Mouse (Mus musculus) embryonic facial prominence, embryonic 14.5 days (tissue): ENCODE measurements around the gene Fam207a. TPM values are rescaled to one million over a fixed set of nuclear protein-coding genes. Genes with fewer than 3 reads are reported as not detected.

Source experiments
- ATAC-seq: fragments of 200-750 bp; cut with Nextera tagmentation; 2 replicates; pipeline ENCODE4 v1.8.0; 2017; ENCODE audit warnings: low read depth, moderate number of reproducible peaks, moderate TSS enrichment
- DNase-seq: peaks from one replicate; pipeline ENCODE4 v3.0.0-alpha.2; 2015; ENCODE audit warnings: low spot score
- H3K27ac ChIP-seq: fragments of 300-500 bp; sonication (generic); replicated peaks from 2 replicates; pipeline ENCODE4 v1.5.1; 2014; ENCODE audit warnings: low read depth, mild to moderate bottlenecking, low read length, moderate library complexity
- H3K27me3 ChIP-seq: fragments of 300-500 bp; sonication (generic); replicated peaks from 2 replicates; pipeline ENCODE4 v1.6.1; 2014; ENCODE audit warnings: low read length; ENCODE audit not compliant: control insufficient read depth, insufficient read depth
- H3K36me3 ChIP-seq: fragments of 300-500 bp; sonication (generic); 2 replicates; pipeline ENCODE4 v1.6.1; 2014; ENCODE audit warnings: low read length, mixed read lengths; ENCODE audit not compliant: control insufficient read depth, insufficient read depth
- H3K4me1 ChIP-seq: fragments of 300-500 bp; sonication (generic); 2 replicates; pipeline ENCODE4 v1.6.1; 2014; ENCODE audit warnings: antibody characterized with exemption, low read length; ENCODE audit not compliant: control insufficient read depth, insufficient read depth
- H3K4me2 ChIP-seq: fragments of 300-500 bp; sonication (generic); 2 replicates; pipeline ENCODE4 v1.6.1; 2014; ENCODE audit warnings: low read depth, mild to moderate bottlenecking, low read length, moderate library complexity, mixed read lengths
- H3K4me3 ChIP-seq: fragments of 300-500 bp; sonication (generic); 2 replicates; pipeline ENCODE4 v1.5.1; 2014; ENCODE audit warnings: low read depth, mild to moderate bottlenecking, low read length
- H3K9ac ChIP-seq: fragments of 300-500 bp; sonication (generic); 2 replicates; pipeline ENCODE4 v1.6.1; 2014; ENCODE audit warnings: low read depth, mild to moderate bottlenecking, low read length, moderate library complexity, mixed read lengths
- H3K9me3 ChIP-seq: fragments of 300-500 bp; sonication (generic); 2 replicates; pipeline ENCODE4 v1.6.1; 2016; ENCODE audit warnings: low read length; ENCODE audit not compliant: control insufficient read depth
- WGBS: fragments of 180-500 bp; shearing (Covaris S2); extraction: QIAGEN DNeasy Blood & Tissue Kit; methylation state at CpG from one replicate; pipeline ENCODE4 v1.1.7; 2014; 5-methylcytosine and 5-hydroxymethylcytosine counted together
- polyA plus RNA-seq: library from polyadenylated mRNA; unstranded; fragments of >200 nt; fragmentation: Nextera tagmentation; extraction: Ambion mirVana; gene quantifications from 2 replicates; pipeline ENCODE4 v1.2.1, GENCODE M21; 2014

Gene Fam207a
- polyA plus RNA-seq, 1 experiment from 2014 or later: 34.2 TPM

DNA sequence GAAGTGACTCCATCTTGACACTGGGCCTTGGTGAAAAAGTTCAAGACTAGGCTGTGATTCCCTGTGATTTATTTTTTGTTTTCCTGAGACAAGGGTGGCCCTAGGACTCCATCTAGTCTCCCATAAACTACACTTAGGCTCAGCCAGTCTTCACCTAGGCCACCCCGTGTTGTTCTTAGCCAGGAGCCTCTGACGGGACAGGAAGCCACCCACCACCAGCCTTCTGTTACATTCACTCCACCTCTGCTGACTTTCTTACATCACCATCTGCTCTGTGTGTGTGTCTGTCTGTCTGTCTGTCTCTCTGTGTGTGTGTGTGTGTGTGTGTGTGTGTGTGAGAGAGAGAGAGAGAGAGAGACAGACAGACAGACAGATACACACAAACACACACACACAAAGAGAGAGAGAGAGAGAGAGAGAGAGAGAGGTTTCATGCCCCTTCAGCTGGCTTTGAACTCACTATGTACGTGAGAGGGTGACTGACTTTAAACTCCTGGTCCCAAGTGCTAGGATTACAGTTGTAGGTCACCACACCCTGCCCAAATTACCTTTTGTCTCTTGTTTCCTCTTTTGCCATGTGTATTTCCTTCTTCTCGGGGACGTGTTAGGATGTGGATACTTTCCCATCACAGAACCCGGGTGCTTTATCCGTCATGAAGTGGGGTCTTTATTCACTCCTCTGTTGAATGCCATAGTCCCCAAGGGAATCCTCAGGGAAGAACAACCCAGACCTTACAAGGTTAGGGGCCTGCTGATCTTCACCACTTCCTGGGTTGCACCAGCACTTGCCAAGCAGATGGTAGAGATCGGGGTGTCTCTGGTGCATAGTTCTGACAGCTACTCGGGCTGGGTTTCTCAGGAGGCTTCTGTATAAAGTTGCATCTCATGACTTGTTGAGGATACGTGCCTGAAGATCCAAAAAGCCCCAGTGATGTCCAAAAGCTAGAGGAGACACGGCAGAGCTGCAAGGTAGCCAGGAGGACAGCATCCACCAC lies 21.9 kb upstream of the Fam207a start:
- ATAC-seq: no peak
- H3K27ac ChIP-seq: no peak overlapping the region
- no peak overlapping the region for H3K4me3 ChIP-seq
- H3K36me3 ChIP-seq: no peaks in the 10 kb centered on the region
- H3K4me1 ChIP-seq: no peaks in the 10 kb centered on the region
- no peak for DNase-seq
- 82% methylated on average over 11 of the region's 11 CpGs for WGBS
- H3K9me3 ChIP-seq: no peaks in the 10 kb centered on the region
- H3K27me3 ChIP-seq: no peaks in the 10 kb centered on the region
- no peak overlapping the region for H3K9ac ChIP-seq
- H3K4me2 ChIP-seq: no peak overlapping the region

DNA sequence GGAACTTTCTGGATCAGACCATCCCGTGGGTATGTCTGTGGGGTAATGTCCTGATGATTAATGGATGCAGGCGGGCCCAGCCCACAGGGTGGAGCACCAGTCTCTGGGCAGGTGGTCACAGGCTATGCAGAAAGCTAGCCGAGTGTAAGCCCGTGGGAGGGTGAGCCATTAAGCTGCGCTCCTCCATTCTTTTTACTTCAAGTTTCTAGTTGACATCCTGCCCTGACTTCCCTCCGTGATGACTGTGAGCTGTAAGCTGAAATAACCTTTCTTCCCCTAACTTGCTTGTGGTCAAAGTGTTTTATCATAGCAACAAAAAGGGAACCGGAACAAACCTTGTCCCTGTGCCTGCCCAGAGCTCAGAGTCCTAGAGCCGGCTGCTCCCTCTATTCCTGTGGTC lies 21.1 kb upstream of the Fam207a start:
- H3K4me2 ChIP-seq: no peak overlapping the region
- no peak for ATAC-seq
- H3K4me3 ChIP-seq: no peak overlapping the region
- no peak overlapping the region for H3K27ac ChIP-seq
- no peak for DNase-seq
- H3K27me3 ChIP-seq: no peaks in the 10 kb centered on the region
- no peaks in the 10 kb centered on the region for H3K9me3 ChIP-seq
- H3K36me3 ChIP-seq: no peaks in the 10 kb centered on the region
- 69% methylated on average over 8 of the region's 8 CpGs for WGBS
- H3K4me1 ChIP-seq: no peaks in the 10 kb centered on the region
- no peak overlapping the region for H3K9ac ChIP-seq

DNA sequence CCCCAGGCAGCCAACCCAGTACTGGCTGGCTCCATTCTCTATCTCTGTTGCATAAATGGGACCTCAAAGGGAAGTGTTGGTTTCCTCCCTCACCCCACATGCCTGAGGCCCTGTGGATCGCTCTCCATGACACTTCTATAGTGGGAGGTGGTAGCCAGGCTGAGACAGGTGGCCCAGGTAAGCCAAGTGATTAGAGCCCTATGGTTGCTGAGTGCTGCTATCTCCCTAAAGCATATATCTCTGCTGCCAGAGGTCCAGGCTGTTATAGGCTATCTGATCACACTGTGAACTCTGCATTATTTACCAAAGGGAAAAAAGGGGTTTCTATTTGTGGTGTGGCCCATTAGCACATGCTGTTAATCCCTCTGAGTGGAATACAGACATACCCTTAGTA lies 16.4 kb upstream of the Fam207a start:
- no peaks in the 10 kb centered on the region for H3K4me1 ChIP-seq
- H3K9ac ChIP-seq: no peak overlapping the region
- ATAC-seq: no peak
- H3K27me3 ChIP-seq: no peaks in the 10 kb centered on the region
- H3K4me2 ChIP-seq: no peak overlapping the region
- no peak overlapping the region for H3K4me3 ChIP-seq
- no peak for DNase-seq
- H3K36me3 ChIP-seq: no peaks in the 10 kb centered on the region
- H3K27ac ChIP-seq: no peak overlapping the region
- WGBS: 76% methylated on average over 1 of the region's 1 CpGs
- no peaks in the 10 kb centered on the region for H3K9me3 ChIP-seq

DNA sequence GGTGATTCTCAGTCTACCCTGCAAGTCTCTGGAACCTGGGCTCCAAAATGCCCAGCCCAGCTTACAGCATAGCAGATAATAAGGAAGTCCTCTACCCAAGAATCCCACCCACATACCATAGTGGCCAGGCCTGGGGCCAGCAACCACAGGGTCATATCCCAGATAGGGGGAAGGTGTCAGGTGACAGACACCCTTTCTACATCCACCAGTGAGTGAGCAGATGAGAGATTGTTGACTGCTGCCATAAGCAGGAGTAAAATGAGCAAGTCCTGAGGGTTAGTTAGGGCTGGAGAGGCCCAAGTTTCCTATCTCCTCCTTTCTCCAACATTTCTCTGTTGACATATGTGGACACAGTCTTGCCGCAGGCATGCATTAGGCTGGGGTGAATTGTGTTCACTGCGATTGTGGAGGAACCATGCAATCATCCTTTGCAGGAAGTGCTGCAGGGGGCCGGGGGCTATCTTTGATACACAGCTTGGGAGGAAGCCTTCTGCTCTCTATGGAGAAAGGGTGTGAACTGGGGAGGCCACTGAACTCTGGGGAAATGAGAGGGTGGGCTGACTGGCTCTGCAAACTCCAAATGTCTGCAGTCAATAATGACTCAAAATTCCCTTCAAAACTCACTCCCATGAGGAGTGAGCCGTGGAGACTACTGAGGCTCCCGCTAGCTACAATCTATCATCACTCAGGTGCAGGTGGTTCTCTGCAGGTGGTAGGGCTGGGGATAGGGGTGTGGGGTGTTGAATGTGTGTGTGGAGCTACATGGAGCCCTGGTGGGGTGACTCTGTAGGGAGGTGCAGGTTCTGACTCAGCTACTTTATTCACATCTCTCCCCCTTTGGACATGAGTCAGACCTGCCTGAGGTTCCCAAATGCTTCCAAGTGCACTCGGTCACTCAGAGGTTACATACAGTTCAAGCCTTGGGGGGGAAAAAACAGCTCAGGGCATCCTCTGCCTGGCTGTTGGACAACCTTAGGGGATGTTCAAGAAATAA lies 15.7 kb upstream of the Fam207a start:
- Histone ChIP-seq H3K4me3 (no peak overlapping the region), H3K9me3 (no peaks in the 10 kb centered on the region), H3K4me1 (no peaks in the 10 kb centered on the region), H3K36me3 (no peaks in the 10 kb centered on the region), H3K9ac (no peak overlapping the region), H3K27ac (no peak overlapping the region), H3K4me2 (no peak overlapping the region), H3K27me3 (no peaks in the 10 kb centered on the region)
- no peak for ATAC-seq
- DNase-seq: no peak
- WGBS: 77% methylated on average over 6 of the region's 6 CpGs

DNA sequence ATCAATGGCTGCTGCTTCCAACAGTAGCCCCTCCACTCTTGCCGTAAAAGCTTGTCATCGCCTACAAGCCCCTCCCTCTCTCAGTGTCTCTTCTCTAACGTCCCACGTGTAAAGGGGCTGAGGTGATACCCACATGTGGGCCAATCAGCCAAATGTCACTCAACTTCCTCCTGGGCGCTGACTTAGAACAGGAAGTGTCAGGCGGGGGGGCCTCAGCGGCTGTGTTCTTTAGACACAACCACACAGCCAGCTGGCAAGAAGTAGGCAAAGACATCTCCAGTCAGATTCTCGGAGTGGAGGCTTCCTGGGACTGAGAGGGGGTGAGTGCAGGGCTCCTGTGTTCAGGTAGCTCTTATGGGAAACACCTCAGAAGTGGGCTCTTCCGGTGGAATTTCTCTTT lies 14.6 kb upstream of the Fam207a start, which contains the start of gene Itgb2:
Itgb2 (plus strand) TSS at position 113 of the 400 bp plus-strand sequence.
- H3K9ac ChIP-seq: no peak within 1 kb of the TSS
- DNase-seq: no peak
- WGBS: 63% methylated on average over 9 of the region's 9 CpGs

DNA sequence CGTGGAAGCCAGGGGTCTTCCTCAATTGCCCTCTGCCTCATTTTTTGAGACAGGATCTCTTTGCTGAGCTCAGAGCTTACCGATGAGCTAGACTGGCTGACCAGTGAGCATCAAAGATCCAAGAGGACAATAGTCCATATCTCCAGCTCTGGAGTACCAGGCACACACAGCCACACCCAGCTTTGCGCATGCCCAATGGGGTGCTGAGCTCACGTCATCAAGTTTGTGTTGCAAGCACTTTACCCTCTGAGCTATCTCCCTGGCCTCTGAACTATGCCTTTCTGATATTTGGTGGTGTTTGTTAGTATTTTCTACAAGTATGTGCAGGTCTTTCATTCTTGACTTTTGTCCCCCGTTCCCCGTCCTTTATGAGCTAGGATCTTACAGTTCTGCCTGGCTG lies 13.0 kb upstream of the Fam207a start:
- Histone ChIP-seq H3K36me3 (no peaks in the 10 kb centered on the region), H3K4me2 (no peak overlapping the region), H3K9ac (no peak overlapping the region), H3K4me3 (no peak overlapping the region), H3K27ac (no peak overlapping the region), H3K4me1 (no peaks in the 10 kb centered on the region), H3K9me3 (no peaks in the 10 kb centered on the region), H3K27me3 (no peaks in the 10 kb centered on the region)
- DNase-seq (no peak), ATAC-seq (no peak)
- WGBS: 88% methylated on average over 6 of the region's 6 CpGs

More for the DNA sequence above, 14.6 kb upstream of the Fam207a start, which contains the start of gene Itgb2:
- Histone ChIP-seq H3K9me3 (no peaks in the 10 kb centered on the region), H3K27ac (no peak within 1 kb of the TSS), H3K4me1 (no peaks in the 10 kb centered on the region), H3K27me3 (no peaks in the 10 kb centered on the region), H3K4me2 (no peak within 1 kb of the TSS), H3K36me3 (no peaks in the 10 kb centered on the region), H3K4me3 (no peak within 1 kb of the TSS)
- no peak for ATAC-seq

DNA sequence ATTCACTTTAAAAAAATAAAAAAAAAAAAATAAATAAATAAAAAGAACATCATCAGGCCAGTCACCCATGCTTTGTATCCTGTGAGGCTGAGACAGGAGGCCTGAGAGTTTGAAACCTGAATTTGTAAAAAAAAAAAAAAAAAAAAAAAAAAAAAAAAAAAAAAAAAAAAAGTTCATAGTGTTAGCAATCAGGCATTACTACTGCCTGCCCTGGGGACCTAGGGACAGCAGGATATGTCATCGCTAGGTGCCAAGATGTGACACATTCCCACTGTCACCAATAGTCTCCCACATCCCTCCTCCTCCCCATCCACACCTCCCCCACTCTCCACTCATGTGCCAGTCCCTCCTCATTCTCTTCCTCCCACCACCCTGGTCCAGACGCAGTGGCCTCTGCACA lies 10.9 kb upstream of the Fam207a start:
- Histone ChIP-seq H3K9ac (no peak overlapping the region), H3K27ac (no peak overlapping the region), H3K4me1 (peaks cover 4% of the 10 kb centered on the region; the same call in 1 of the 2 replicates), H3K27me3 (no peaks in the 10 kb centered on the region), H3K36me3 (no peaks in the 10 kb centered on the region), H3K4me2 (no peak overlapping the region), H3K9me3 (no peaks in the 10 kb centered on the region), H3K4me3 (no peak overlapping the region)
- WGBS: 64% methylated on average over 2 of the region's 2 CpGs
- ATAC-seq: no peak
- DNase-seq: no peak

DNA sequence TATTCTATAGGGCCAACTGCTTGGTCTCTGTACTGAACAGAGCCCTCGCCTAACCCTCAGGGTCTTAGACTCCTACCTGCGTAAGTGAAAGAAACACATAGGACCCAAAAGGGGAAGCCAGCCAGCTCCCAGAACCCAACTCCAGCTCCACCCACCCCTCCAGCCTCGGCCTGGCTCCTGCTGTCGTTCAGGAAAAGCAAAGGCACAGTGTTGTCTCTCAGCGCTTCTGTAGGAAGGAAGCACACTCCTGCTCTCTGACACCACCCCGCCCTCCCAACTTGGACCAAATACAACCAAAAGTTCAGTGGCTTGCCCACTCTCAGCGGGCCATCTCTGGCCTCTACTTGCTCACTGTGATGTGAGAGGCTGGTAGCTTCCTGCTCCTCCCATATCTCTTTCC lies 7.7 kb upstream of the Fam207a start:
- DNase-seq (no peak), ATAC-seq (no peak)
- Histone ChIP-seq H3K27me3 (no peaks in the 10 kb centered on the region), H3K9me3 (no peaks in the 10 kb centered on the region), H3K4me3 (no peak overlapping the region), H3K4me1 (peaks cover 4% of the 10 kb centered on the region; the same call in 1 of the 2 replicates), H3K9ac (no peak overlapping the region), H3K27ac (no peak overlapping the region), H3K36me3 (no peaks in the 10 kb centered on the region), H3K4me2 (no peak overlapping the region)
- 54% methylated on average over 7 of the region's 7 CpGs for WGBS
